Mouse (Mus musculus) stomach, postnatal 0 days (tissue): ENCODE measurements at regions not wholly inside any gene's neighbourhood (a gene's known extent, or its start where the extent isn't known, plus 50 kb on each side); places are given as distances from the start of the nearest gene placed in this dataset.

ENCODE experiments used
- CTCF ChIP-seq: IDR thresholded peaks from 2 replicates; pipeline ENCODE4 v1.5.1; 2016; ENCODE audit warnings: antibody characterized with exemption, low read depth, mild to moderate bottlenecking, moderate library complexity
- EP300 ChIP-seq: optimal IDR thresholded peaks from 2 replicates; pipeline ENCODE3; 2016; ENCODE audit warnings: antibody characterized with exemption

DNA sequence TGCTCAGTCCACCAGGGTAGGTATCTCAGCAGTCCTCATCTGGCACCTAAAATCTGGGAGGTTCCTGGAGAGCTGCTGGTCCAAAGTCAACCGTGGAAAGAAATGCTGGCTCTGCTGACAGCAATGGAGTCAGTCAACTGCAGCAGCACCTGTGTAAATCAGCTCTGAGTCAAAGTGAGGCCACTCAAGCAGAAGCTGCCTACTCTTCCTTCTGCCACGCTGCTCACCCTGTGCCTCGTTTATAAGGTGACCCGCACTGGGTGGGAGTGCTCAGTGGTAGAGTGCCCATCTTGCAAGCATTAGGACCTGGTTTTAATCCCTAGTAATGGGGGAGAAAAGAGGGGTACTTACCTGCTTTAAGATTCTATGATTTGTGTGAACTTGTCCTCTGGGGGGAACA lies 62.2 kb downstream of the Gm19935 start:
- TF ChIP-seq CTCF (no peak), EP300 (no peak)
